Mouse (Mus musculus) heart, embryonic 14.5 days (tissue): Measurements from ENCODE around the gene Parp4. TPM values are rescaled to one million over a fixed set of nuclear protein-coding genes. Genes with fewer than 3 reads are reported as not detected.
A peak's percentile ranks its signal among the peaks of the same experiment; 100 is the strongest.

Source experiments
- ATAC-seq: fragments of 200-750 bp; cut with Nextera tagmentation; 2 replicates; pipeline ENCODE4 v1.8.0; 2017; ENCODE audit warnings: low read depth, moderate TSS enrichment; ENCODE audit not compliant: insufficient number of reproducible peaks, insufficient read depth, low FRiP score
- H3K27ac ChIP-seq, 2 experiments: fragments of 200-500 bp in 1 of 2; fragments of 300-500 bp in 1 of 2; sonication (generic) in 1 of 2; replicated peaks in 1 of 2; 2 replicates each; pipeline ENCODE4 v1.5.1; 2012 to 2014; ENCODE audit warnings: low read depth in 2 of 2, low read length in 2 of 2, control low read depth in 1 of 2, mild to moderate bottlenecking in 1 of 2, mixed read lengths in 1 of 2; ENCODE audit not compliant: control insufficient read depth in 1 of 2, insufficient read depth in 1 of 2
- H3K27me3 ChIP-seq: fragments of 300-500 bp; sonication (generic); 2 replicates; pipeline ENCODE4 v1.6.1; 2014; ENCODE audit warnings: mild to moderate bottlenecking, low read length, control low read depth; ENCODE audit not compliant: control insufficient read depth, insufficient read depth
- H3K36me3 ChIP-seq: fragments of 300-500 bp; sonication (generic); 2 replicates; pipeline ENCODE4 v1.6.1; 2014; ENCODE audit warnings: mild to moderate bottlenecking, control low read depth, low read length, mixed read lengths; ENCODE audit not compliant: control insufficient read depth, insufficient read depth
- H3K4me1 ChIP-seq, 2 experiments: fragments of 200-500 bp in 1 of 2; fragments of 300-500 bp in 1 of 2; sonication (generic) in 1 of 2; 2 replicates each; pipeline ENCODE4 v1.6.1; 2012 to 2014; ENCODE audit warnings: low read length in 2 of 2, control low read depth in 1 of 2, mixed read lengths in 1 of 2; ENCODE audit not compliant: control insufficient read depth in 2 of 2, insufficient read depth in 2 of 2
- H3K4me2 ChIP-seq: fragments of 300-500 bp; sonication (generic); 2 replicates; pipeline ENCODE4 v1.6.1; 2014; ENCODE audit warnings: mild to moderate bottlenecking, low read length
- H3K4me3 ChIP-seq, 2 experiments: fragments of 200-500 bp in 1 of 2; fragments of 300-500 bp in 1 of 2; sonication (generic) in 1 of 2; 2 replicates each; pipeline ENCODE4 v1.5.1; 2012 to 2014; ENCODE audit warnings: low read length in 2 of 2, mild to moderate bottlenecking in 2 of 2, control low read depth in 1 of 2, low read depth in 1 of 2, moderate library complexity in 1 of 2; ENCODE audit not compliant: control insufficient read depth in 1 of 2, insufficient read depth in 1 of 2
- H3K9ac ChIP-seq: fragments of 300-500 bp; sonication (generic); 2 replicates; pipeline ENCODE4 v1.6.1; 2014; ENCODE audit warnings: mild to moderate bottlenecking, low read length
- H3K9me3 ChIP-seq: fragments of 300-500 bp; sonication (generic); 2 replicates; pipeline ENCODE4 v1.6.1; 2016; ENCODE audit warnings: low read length, control low read depth; ENCODE audit not compliant: control insufficient read depth
- WGBS: fragments of 180-500 bp; shearing (Covaris S2); extraction: QIAGEN DNeasy Blood & Tissue Kit; methylation state at CpG from one replicate; pipeline ENCODE4 v1.1.7; 2014; 5-methylcytosine and 5-hydroxymethylcytosine counted together
- polyA plus RNA-seq: library from polyadenylated mRNA; unstranded; fragments of >200 nt; fragmentation: Nextera tagmentation; extraction: Ambion mirVana; gene quantifications from 2 replicates; pipeline ENCODE4 v1.2.1, GENCODE M21; 2014

The Parp4 gene
- polyA plus RNA-seq, 1 experiment from 2014 or later = 12.5 TPM

- Histone ChIP-seq H3K9ac (no peak overlapping the region), H3K27ac (no peak overlapping the region), H3K9me3 (no peaks in the 10 kb centered on the region), H3K4me2 (no peak overlapping the region), H3K4me3 (no peak overlapping the region), H3K27me3 (no peaks in the 10 kb centered on the region), H3K4me1 (peaks cover 0 to 16% of the 10 kb centered on the region in 2 experiments; a peak in 3 of 4 replicates), H3K36me3 (0 out of 2 replicates have a peak, but pooled peaks cover under 1% of the 10 kb centered on the region)
- no peak for ATAC-seq
- 64% methylated on average over 5 of the region's 5 CpGs for WGBS
Observed at GRCm38 (mm10) chr14:56665651-56666050, 90.2 kb downstream of the Parp4 start.

- Histone ChIP-seq H3K9me3 (no peaks in the 10 kb centered on the region), H3K27ac (no peak overlapping the region), H3K9ac (no peak overlapping the region), H3K27me3 (no peaks in the 10 kb centered on the region), H3K36me3 (no peaks in the 10 kb centered on the region), H3K4me2 (peak overlapping the region; percentile 81; the same call in 1 of the 2 replicates), H3K4me1 (peaks cover 0 to 20% of the 10 kb centered on the region in 2 experiments; a peak in 3 of 4 replicates), H3K4me3 (0 out of 4 replicates have a peak overlapping the region, but pooled peaks of 1 of the 2 experiments have one; percentile 65)
- 77% methylated on average over 3 of the region's 3 CpGs for WGBS
- ATAC-seq = no peak
Observed at GRCm38 (mm10) chr14:56666909-56667308, 91.5 kb downstream of the Parp4 start.

- Histone ChIP-seq H3K9ac (peak within 1 kb of the TSS; percentile 79), H3K36me3 (peaks cover 12% of the 10 kb centered on the region), H3K27me3 (no peaks in the 10 kb centered on the region), H3K4me1 (peaks cover 0 to 20% of the 10 kb centered on the region in 2 experiments; a peak in 3 of 4 replicates), H3K9me3 (no peaks in the 10 kb centered on the region), H3K4me3 (peak within 1 kb of the TSS; percentile 65 to 76), H3K27ac (peak within 1 kb of the TSS; percentile 87 to 89), H3K4me2 (peak within 1 kb of the TSS; percentile 81)
- peak; percentile 99 for ATAC-seq
- WGBS = under 1% methylated on average over 69 of the region's 70 CpGs
Observed at GRCm38 (mm10) chr14:56667969-56668802, 92.8 kb downstream of the Parp4 start, which contains the start of gene Mphosph8. Gene Mphosph8, plus strand, starts transcription at chr14:56668248.

DNA sequence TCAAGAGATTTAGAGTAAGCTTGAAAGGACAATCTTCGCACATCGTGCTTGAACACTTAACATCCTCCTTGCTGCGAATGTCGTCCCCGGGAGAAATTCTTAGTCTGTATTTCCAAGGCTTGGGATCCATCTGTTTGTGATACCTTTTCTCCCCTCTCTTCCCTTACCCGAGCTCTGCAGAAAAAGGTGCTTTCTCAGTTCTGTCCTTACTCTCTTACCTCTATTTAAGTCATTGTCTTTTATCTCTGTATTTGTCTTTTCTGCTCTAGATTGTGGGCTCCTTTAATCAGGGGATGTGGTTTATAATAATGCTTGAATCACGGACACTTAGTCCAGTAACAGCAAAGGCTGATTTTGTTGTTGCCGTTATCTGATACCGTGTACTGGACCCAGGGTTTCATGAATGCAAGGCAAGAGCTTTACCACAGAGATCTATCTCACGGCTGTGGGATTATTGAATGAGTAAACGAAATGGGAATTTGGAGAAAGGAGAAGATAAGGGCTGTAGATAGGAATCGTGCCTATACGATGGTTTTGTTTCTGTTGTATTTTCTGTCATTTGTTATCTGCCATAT, 93.7 kb downstream of the Parp4 start:
- ATAC-seq = no peak
- Histone ChIP-seq H3K27ac (peak overlapping the region; percentile 87 to 89), H3K9me3 (no peaks in the 10 kb centered on the region), H3K4me3 (peak overlapping the region; percentile 65 to 76), H3K9ac (peak overlapping the region; percentile 79), H3K4me2 (peak overlapping the region; percentile 81), H3K4me1 (peaks cover 0 to 20% of the 10 kb centered on the region in 2 experiments; a peak in 3 of 4 replicates), H3K27me3 (no peaks in the 10 kb centered on the region), H3K36me3 (peaks cover 19% of the 10 kb centered on the region)
- 2% methylated on average over 13 of the region's 13 CpGs for WGBS

DNA sequence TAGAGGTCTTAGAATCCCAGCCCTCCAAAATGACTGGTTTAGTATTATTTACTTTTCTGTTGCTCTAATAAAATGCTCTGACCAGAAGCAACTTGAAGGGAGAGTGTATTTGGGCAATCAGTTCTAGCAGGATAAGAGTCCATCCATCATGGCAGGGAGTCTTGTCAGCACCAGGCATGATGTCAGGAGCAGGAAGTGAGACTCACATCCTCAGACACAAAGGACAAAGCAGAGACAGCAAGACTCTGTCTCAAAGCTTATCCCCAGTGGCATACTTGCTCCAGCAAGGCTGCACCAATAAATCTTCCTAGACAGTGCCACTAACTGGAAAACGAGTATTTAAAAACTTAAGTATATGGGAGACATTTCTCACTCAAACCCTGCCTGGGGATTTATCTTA, 110.0 kb downstream of the Parp4 start:
- ATAC-seq = no peak
- Histone ChIP-seq H3K9me3 (no peaks in the 10 kb centered on the region), H3K4me1 (no peaks in the 10 kb centered on the region), H3K27ac (no peak overlapping the region), H3K9ac (no peak overlapping the region), H3K4me2 (no peak overlapping the region), H3K27me3 (no peaks in the 10 kb centered on the region), H3K36me3 (peaks cover 96% of the 10 kb centered on the region), H3K4me3 (no peak overlapping the region)
- 58% methylated on average over 1 of the region's 1 CpGs for WGBS

GRCm38 (mm10) chr14:56689116-56689515, 113.7 kb downstream of the Parp4 start:
- no peak for ATAC-seq
- WGBS = 94% methylated on average over 1 of the region's 1 CpGs
- H3K27me3 ChIP-seq = no peaks in the 10 kb centered on the region

DNA sequence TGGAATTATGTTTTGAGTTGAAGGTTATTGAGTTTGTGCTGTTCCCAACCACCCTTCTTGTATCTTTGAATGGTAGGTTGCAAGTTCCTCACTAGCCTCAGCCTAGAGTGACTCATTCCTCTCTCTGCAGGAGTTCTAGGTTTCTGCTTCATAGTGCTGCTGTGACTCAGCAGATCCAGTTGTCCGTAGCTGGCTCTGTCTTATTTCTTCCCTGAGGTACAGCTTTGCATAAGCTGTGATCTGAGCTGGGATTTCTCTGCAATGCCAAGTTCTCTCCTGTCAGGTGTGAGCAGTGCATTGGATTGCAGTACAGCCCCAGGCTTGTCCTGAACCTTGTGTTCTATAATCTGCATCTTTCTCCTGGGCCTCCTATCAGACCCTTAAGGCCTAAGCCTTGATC, 114.3 kb downstream of the Parp4 start:
- ATAC-seq = no peak
- Histone ChIP-seq H3K4me3 (no peak overlapping the region), H3K9me3 (no peaks in the 10 kb centered on the region), H3K27ac (no peak overlapping the region), H3K9ac (no peak overlapping the region), H3K27me3 (no peaks in the 10 kb centered on the region), H3K36me3 (peaks cover 98% of the 10 kb centered on the region), H3K4me2 (no peak overlapping the region), H3K4me1 (no peaks in the 10 kb centered on the region)
- 81% methylated on average over 1 of the region's 1 CpGs for WGBS

More at GRCm38 (mm10) chr14:56689116-56689515, 113.7 kb downstream of the Parp4 start:
- no peaks in the 10 kb centered on the region for H3K9me3 ChIP-seq
- peaks cover 98% of the 10 kb centered on the region for H3K36me3 ChIP-seq
- no peak overlapping the region for H3K4me2 ChIP-seq
- no peak overlapping the region for H3K9ac ChIP-seq
- H3K27ac ChIP-seq = no peak overlapping the region
- H3K4me3 ChIP-seq = no peak overlapping the region
- H3K4me1 ChIP-seq = no peaks in the 10 kb centered on the region
